Mouse (Mus musculus) liver, embryonic 14.5 days (tissue): ENCODE measurements at regions not wholly inside any gene's neighbourhood (a gene's known extent, or its start where the extent isn't known, plus 50 kb on each side); places are given as distances from the start of the nearest gene placed in this dataset.

ENCODE experiments used
- CTCF ChIP-seq: IDR thresholded peaks from 2 replicates; pipeline ENCODE4 v1.5.1; 2016; ENCODE audit warnings: antibody characterized with exemption, low read depth, control low read depth
- EP300 ChIP-seq: IDR thresholded peaks from 2 replicates; pipeline ENCODE4 v1.6.1; 2016; ENCODE audit warnings: antibody characterized with exemption, low read depth

GRCm38 (mm10) chr2:50772101-50772500 is 376.8 kb downstream of the Rnd3 start:
- TF ChIP-seq CTCF (no peak), EP300 (no peak)
